Mouse (Mus musculus) limb, embryonic 15.5 days (tissue): ENCODE measurements around the gene Smox. TPM values are rescaled to one million over a fixed set of nuclear protein-coding genes. Genes with fewer than 3 reads are reported as not detected.

ENCODE experiments used
- ATAC-seq: fragments of 200-750 bp; cut with Nextera tagmentation; 2 replicates; pipeline ENCODE4 v1.8.0; 2017; ENCODE audit warnings: low read depth, moderate TSS enrichment; ENCODE audit not compliant: insufficient number of reproducible peaks, low FRiP score, low TSS enrichment
- H3K27ac ChIP-seq: fragments of 300-500 bp; sonication (generic); 2 replicates; pipeline ENCODE4 v1.5.1; 2015; ENCODE audit warnings: moderate library complexity, mild to moderate bottlenecking, inconsistent platforms
- H3K27me3 ChIP-seq: fragments of 300-500 bp; sonication (generic); 2 replicates; pipeline ENCODE4 v1.6.1; 2015; ENCODE audit warnings: inconsistent platforms
- H3K36me3 ChIP-seq: fragments of 300-500 bp; sonication (generic); 2 replicates; pipeline ENCODE4 v1.6.1; 2015; ENCODE audit warnings: inconsistent platforms
- H3K4me1 ChIP-seq: fragments of 300-500 bp; sonication (generic); 2 replicates; pipeline ENCODE4 v1.6.1; 2015; ENCODE audit warnings: inconsistent platforms
- H3K4me2 ChIP-seq: fragments of 300-500 bp; sonication (generic); 2 replicates; pipeline ENCODE4 v1.6.1; 2015; ENCODE audit warnings: mild to moderate bottlenecking, inconsistent platforms
- H3K4me3 ChIP-seq: fragments of 300-500 bp; sonication (generic); 2 replicates; pipeline ENCODE4 v1.5.1; 2015; ENCODE audit warnings: mild to moderate bottlenecking, inconsistent platforms
- H3K9ac ChIP-seq: fragments of 300-500 bp; sonication (generic); 2 replicates; pipeline ENCODE4 v1.6.1; 2015; ENCODE audit warnings: inconsistent platforms
- H3K9me3 ChIP-seq: fragments of 300-500 bp; sonication (generic); 2 replicates; pipeline ENCODE4 v1.6.1; 2016; ENCODE audit warnings: inconsistent platforms
- WGBS: fragments of 180-500 bp; shearing (Covaris S2); methylation state at CpG from one replicate; pipeline ENCODE4 v1.1.7; 2015; 5-methylcytosine and 5-hydroxymethylcytosine counted together
- polyA plus RNA-seq: library from polyadenylated mRNA; unstranded; fragments of >200 nt; fragmentation: Nextera tagmentation; extraction: Ambion mirVana; gene quantifications from 2 replicates; pipeline ENCODE4 v1.2.1, GENCODE M21; 2015

Gene Smox
- polyA plus RNA-seq, 1 experiment from 2014 or later: 54.0 TPM

GRCm38 (mm10) chr2:131499290-131499845 is 8.1 kb downstream of the Smox start:
- Histone ChIP-seq H3K4me1 (peaks cover 64% of the 10 kb centered on the region), H3K27ac (no peak overlapping the region), H3K4me2 (no peak overlapping the region), H3K36me3 (no peaks in the 10 kb centered on the region), H3K27me3 (no peaks in the 10 kb centered on the region), H3K4me3 (no peak overlapping the region), H3K9me3 (no peaks in the 10 kb centered on the region), H3K9ac (no peak overlapping the region)
- ATAC-seq: no peak
- WGBS: 66% methylated on average over 5 of the region's 5 CpGs

DNA sequence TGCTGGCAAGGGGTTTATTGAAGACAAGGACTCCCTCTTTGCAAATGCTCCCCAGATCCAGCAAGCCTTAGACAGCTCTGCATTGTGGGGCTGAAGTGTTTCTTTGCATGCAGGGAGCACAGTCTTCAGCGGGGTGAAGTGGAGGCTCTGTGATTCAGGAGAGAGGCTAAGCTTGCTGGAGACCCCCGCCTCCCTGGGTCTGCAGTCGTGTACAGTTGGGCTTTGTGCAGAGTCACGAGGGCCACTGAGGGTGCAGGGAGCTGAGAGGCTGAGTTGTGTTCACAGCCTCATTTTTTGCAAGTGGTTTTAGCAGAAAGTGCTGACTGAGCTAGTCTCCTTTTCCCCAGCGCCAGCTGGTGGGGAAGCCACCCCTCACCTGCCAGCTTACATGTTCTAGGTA is 10.6 kb downstream of the Smox start:
- no peak overlapping the region for H3K4me3 ChIP-seq
- H3K4me1 ChIP-seq: peaks cover 72% of the 10 kb centered on the region
- H3K36me3 ChIP-seq: no peaks in the 10 kb centered on the region
- no peak for ATAC-seq
- no peaks in the 10 kb centered on the region for H3K9me3 ChIP-seq
- H3K27me3 ChIP-seq: no peaks in the 10 kb centered on the region
- H3K4me2 ChIP-seq: no peak overlapping the region
- no peak overlapping the region for H3K9ac ChIP-seq
- 44% methylated on average over 5 of the region's 5 CpGs for WGBS
- H3K27ac ChIP-seq: peak overlapping the region; percentile 43; the same call in 1 of the 2 replicates

DNA sequence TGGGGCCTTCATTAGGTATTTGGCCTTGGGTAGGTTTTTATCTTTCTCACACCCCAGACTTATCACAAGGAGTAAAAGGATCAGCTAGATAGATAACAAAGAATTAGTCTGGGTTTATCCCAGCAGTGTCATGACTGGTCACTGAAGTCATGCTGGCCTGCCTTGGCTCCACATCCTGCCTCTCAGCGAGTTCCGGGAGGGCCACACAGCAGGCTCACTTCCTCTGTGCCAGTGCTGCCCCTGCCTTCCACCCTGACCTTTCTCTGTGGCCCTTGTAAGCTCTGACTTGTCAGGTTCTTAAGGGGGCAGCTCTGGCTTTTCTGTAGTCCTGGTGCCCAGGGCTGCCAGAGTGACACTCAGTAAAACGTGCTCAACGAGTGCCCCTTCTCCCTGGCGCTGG is 11.3 kb downstream of the Smox start:
- H3K36me3 ChIP-seq: no peaks in the 10 kb centered on the region

GRCm38 (mm10) chr2:131505431-131505830 is 14.1 kb downstream of the Smox start:
- Histone ChIP-seq H3K36me3 (no peaks in the 10 kb centered on the region), H3K27ac (peak overlapping the region; percentile 80; the same call in 1 of the 2 replicates), H3K9me3 (no peaks in the 10 kb centered on the region), H3K9ac (no peak overlapping the region), H3K4me3 (no peak overlapping the region), H3K4me1 (peaks cover 77% of the 10 kb centered on the region), H3K27me3 (no peaks in the 10 kb centered on the region), H3K4me2 (no peak overlapping the region)
- no peak for ATAC-seq

More for the DNA sequence above, 11.3 kb downstream of the Smox start:
- H3K27ac ChIP-seq: 0 out of 2 replicates have a peak overlapping the region, but pooled peaks have one; percentile 43
- H3K4me2 ChIP-seq: no peak overlapping the region
- ATAC-seq: no peak
- no peaks in the 10 kb centered on the region for H3K27me3 ChIP-seq
- WGBS: 72% methylated on average over 5 of the region's 5 CpGs
- peaks cover 74% of the 10 kb centered on the region for H3K4me1 ChIP-seq
- no peak overlapping the region for H3K4me3 ChIP-seq
- H3K9me3 ChIP-seq: no peaks in the 10 kb centered on the region
- no peak overlapping the region for H3K9ac ChIP-seq

DNA sequence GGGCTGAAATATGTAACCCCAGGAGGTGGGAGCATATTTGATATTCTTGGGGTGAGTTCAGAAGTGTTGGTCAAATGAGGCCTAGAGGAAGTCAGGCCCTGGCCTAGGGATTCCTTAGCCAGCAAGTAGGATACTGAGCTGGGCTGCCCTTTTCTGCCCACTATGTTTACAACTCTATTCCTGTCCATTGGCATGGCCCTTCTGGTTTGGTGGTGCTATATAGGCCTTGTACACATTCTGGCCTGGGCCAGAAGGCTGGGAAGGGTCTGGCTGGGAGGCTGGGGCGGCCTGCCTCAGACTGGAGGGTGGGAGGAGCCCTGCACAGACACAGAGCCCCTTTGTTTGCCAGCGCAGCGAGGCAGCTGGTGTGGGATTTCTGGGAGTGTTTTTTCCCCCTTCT is 15.1 kb downstream of the Smox start:
- Histone ChIP-seq H3K9me3 (no peaks in the 10 kb centered on the region), H3K4me2 (no peak overlapping the region), H3K9ac (no peak overlapping the region), H3K27ac (peak overlapping the region; percentile 80), H3K27me3 (no peaks in the 10 kb centered on the region), H3K4me1 (peaks cover 72% of the 10 kb centered on the region), H3K36me3 (no peaks in the 10 kb centered on the region), H3K4me3 (no peak overlapping the region)
- no peak for ATAC-seq
- 23% methylated on average over 3 of the region's 3 CpGs for WGBS

DNA sequence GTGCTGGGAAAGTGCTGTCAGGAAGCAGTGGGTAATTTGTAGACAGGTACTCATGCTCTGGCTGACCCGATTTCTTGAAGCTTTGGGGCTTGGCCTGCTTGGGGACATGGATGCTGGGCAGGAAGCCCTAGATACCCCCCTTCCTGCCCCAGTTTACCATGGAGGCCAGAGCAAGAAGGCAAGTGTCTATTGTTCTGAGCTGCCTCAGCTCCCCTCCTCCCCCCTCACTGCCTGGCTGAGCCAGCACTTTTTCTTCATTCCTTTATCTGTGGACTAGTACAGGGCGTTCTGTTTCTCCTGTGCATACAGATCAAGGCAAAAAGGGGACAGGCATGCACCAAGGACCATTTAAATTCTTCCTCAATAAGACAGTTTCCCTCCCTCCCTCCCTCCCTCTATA is 17.2 kb downstream of the Smox start:
- Histone ChIP-seq H3K4me3 (no peak overlapping the region), H3K27ac (no peak overlapping the region)

GRCm38 (mm10) chr2:131509671-131510313 is 18.5 kb downstream of the Smox start:
- peak overlapping the region; percentile 67 for H3K27ac ChIP-seq
- peak overlapping the region; percentile 27 for H3K4me3 ChIP-seq
- H3K9ac ChIP-seq: no peak overlapping the region; the same call in 1 of the 2 replicates
- H3K27me3 ChIP-seq: no peaks in the 10 kb centered on the region
- H3K9me3 ChIP-seq: no peaks in the 10 kb centered on the region
- 12% methylated on average over 17 of the region's 17 CpGs for WGBS
- H3K4me1 ChIP-seq: peaks cover 65% of the 10 kb centered on the region
- 0 out of 2 replicates have a peak, but pooled peaks cover 5% of the 10 kb centered on the region for H3K36me3 ChIP-seq
- no peak for ATAC-seq
- peak overlapping the region; percentile 48 for H3K4me2 ChIP-seq

More for the DNA sequence above, 17.2 kb downstream of the Smox start:
- 43% methylated on average over 2 of the region's 2 CpGs for WGBS
- Histone ChIP-seq H3K4me1 (peaks cover 63% of the 10 kb centered on the region), H3K4me2 (no peak overlapping the region), H3K9me3 (no peaks in the 10 kb centered on the region), H3K9ac (no peak overlapping the region), H3K36me3 (0 out of 2 replicates have a peak, but pooled peaks cover 3% of the 10 kb centered on the region), H3K27me3 (no peaks in the 10 kb centered on the region)
- no peak for ATAC-seq

- no peaks in the 10 kb centered on the region for H3K9me3 ChIP-seq
- 55% methylated on average over 5 of the region's 5 CpGs for WGBS
- ATAC-seq: no peak
- H3K4me1 ChIP-seq: peaks cover 58% of the 10 kb centered on the region
- H3K36me3 ChIP-seq: 0 out of 2 replicates have a peak, but pooled peaks cover 5% of the 10 kb centered on the region
- no peak overlapping the region for H3K9ac ChIP-seq
- no peaks in the 10 kb centered on the region for H3K27me3 ChIP-seq
- no peak overlapping the region for H3K4me3 ChIP-seq
- no peak overlapping the region for H3K27ac ChIP-seq
- H3K4me2 ChIP-seq: 0 out of 2 replicates have a peak overlapping the region, but pooled peaks have one; percentile 48
These were observed 19.2 kb downstream of the Smox start for GRCm38 (mm10) chr2:131510531-131510930.

- no peak overlapping the region for H3K4me2 ChIP-seq
- no peak overlapping the region for H3K4me3 ChIP-seq
- no peaks in the 10 kb centered on the region for H3K9me3 ChIP-seq
- no peak for ATAC-seq
- H3K4me1 ChIP-seq: peaks cover 32% of the 10 kb centered on the region
- no peaks in the 10 kb centered on the region for H3K27me3 ChIP-seq
- no peak overlapping the region for H3K27ac ChIP-seq
- no peak overlapping the region for H3K9ac ChIP-seq
- 23% methylated on average over 2 of the region's 2 CpGs for WGBS
- peaks cover 13% of the 10 kb centered on the region for H3K36me3 ChIP-seq
These were observed 22.2 kb downstream of the Smox start for GRCm38 (mm10) chr2:131513477-131513876.

GRCm38 (mm10) chr2:131514055-131514621 is 22.8 kb downstream of the Smox start:
- Histone ChIP-seq H3K9ac (no peak overlapping the region), H3K4me3 (no peak overlapping the region), H3K9me3 (no peaks in the 10 kb centered on the region), H3K4me1 (peaks cover 25% of the 10 kb centered on the region), H3K27ac (no peak overlapping the region), H3K27me3 (no peaks in the 10 kb centered on the region), H3K36me3 (peaks cover 17% of the 10 kb centered on the region), H3K4me2 (no peak overlapping the region)
- ATAC-seq: no peak
- 81% methylated on average over 4 of the region's 4 CpGs for whole genome bisulfite sequencing

GRCm38 (mm10) chr2:131517550-131517949 is 26.3 kb downstream of the Smox start:
- Histone ChIP-seq H3K4me2 (no peak overlapping the region), H3K4me1 (peaks cover 8% of the 10 kb centered on the region), H3K9me3 (no peaks in the 10 kb centered on the region), H3K4me3 (no peak overlapping the region), H3K27ac (no peak overlapping the region), H3K9ac (no peak overlapping the region), H3K27me3 (no peaks in the 10 kb centered on the region), H3K36me3 (peaks cover 36% of the 10 kb centered on the region)
- no peak for ATAC-seq
- WGBS: 90% methylated on average over 4 of the region's 4 CpGs

- Histone ChIP-seq H3K4me3 (no peak overlapping the region), H3K4me1 (peaks cover 1% of the 10 kb centered on the region; the same call in 1 of the 2 replicates), H3K9me3 (no peaks in the 10 kb centered on the region), H3K27me3 (no peaks in the 10 kb centered on the region), H3K4me2 (no peak overlapping the region), H3K27ac (no peak overlapping the region), H3K9ac (no peak overlapping the region), H3K36me3 (peaks cover 35% of the 10 kb centered on the region)
- WGBS: 59% methylated on average over 3 of the region's 3 CpGs
- ATAC-seq: no peak
These were observed 27.5 kb downstream of the Smox start for GRCm38 (mm10) chr2:131518790-131519189.
